Mouse (Mus musculus) bone marrow, adult 2 months (tissue): ENCODE measurements at regions not wholly inside any gene's neighbourhood (a gene's known extent, or its start where the extent isn't known, plus 50 kb on each side); places are given as distances from the start of the nearest gene placed in this dataset.

Source experiments
- H3K27ac ChIP-seq: fragments of 200-500 bp; 2 replicates; pipeline ENCODE4 v1.5.1; 2012; ENCODE audit warnings: low read depth, mild to moderate bottlenecking, control low read depth, inconsistent platforms, low read length; ENCODE audit not compliant: control insufficient read depth, poor library complexity, insufficient read depth
- H3K4me1 ChIP-seq: fragments of 200-500 bp; 2 replicates; pipeline ENCODE4 v1.6.1; 2011; ENCODE audit warnings: low read length; ENCODE audit not compliant: control insufficient read depth, insufficient read depth
- H3K4me3 ChIP-seq: fragments of 200-500 bp; replicated peaks from 2 replicates; pipeline ENCODE3; 2011; ENCODE audit warnings: mild to moderate bottlenecking, low read depth, low read length, control low read depth; ENCODE audit not compliant: control insufficient read depth
- CTCF ChIP-seq: fragments of 200-500 bp; IDR thresholded peaks from 2 replicates; pipeline ENCODE4 v1.5.1; 2011; ENCODE audit warnings: low read length, control low read depth; ENCODE audit not compliant: control insufficient read depth, insufficient read depth
- POLR2A ChIP-seq: fragments of 200-500 bp; IDR thresholded peaks from 2 replicates; pipeline ENCODE4 v1.6.1; 2011; ENCODE audit warnings: low read depth, mild to moderate bottlenecking, control low read depth, low read length, borderline replicate concordance; ENCODE audit not compliant: control insufficient read depth
- WGBS: fragments of 180-500 bp; shearing (Covaris S2); methylation state at CpG from one replicate; pipeline ENCODE4 v1.1.7; 2018; 5-methylcytosine and 5-hydroxymethylcytosine counted together

DNA sequence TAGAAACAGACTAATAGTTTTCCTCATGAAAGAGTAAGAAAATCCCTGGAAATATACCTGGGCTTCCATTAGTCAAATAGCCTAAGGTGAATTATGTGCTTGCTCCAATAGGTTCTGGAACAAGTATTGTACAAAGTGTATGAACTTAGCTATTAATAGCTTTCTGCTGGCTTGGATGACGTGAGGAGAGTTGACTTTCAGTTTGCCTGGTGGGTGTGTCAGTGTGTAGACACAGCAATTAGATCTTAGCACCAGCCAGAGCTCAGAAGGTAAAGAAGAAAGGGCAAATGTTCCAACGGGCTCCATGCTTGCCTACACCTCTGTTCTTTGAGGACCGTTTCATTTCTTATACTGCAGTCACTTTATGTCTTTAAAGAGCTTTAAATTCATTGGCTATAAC lies 654.8 kb upstream of the Mef2c start:
- Histone ChIP-seq H3K4me3 (no peak overlapping the region), H3K27ac (no peak overlapping the region), H3K4me1 (no peaks in the 10 kb centered on the region)
- no peak for TF ChIP-seq POLR2A
- no peak for TF ChIP-seq CTCF
- 46% methylated on average over 3 of the region's 3 CpGs for WGBS

DNA sequence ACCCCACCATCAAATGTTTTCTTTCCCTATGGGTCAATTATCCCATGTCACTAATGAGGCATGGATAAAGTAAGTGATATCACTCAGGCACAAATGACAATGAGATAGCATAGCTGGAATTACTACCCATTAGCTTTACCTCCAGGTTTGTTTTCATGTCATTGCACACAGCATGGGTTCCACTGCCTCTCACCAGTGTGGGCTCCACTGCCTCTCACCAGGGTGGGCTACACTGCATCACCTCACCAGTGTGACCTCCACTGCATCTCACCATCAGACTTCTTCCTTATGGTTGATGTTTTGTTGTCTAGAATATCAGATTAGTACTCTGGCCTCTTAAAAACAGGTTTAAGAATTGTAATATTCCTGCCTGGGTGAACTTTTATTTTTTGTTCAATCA lies 634.0 kb upstream of the Mef2c start:
- TF ChIP-seq POLR2A (no peak), CTCF (no peak)
- Histone ChIP-seq H3K27ac (no peak overlapping the region), H3K4me1 (no peaks in the 10 kb centered on the region), H3K4me3 (no peak overlapping the region)

DNA sequence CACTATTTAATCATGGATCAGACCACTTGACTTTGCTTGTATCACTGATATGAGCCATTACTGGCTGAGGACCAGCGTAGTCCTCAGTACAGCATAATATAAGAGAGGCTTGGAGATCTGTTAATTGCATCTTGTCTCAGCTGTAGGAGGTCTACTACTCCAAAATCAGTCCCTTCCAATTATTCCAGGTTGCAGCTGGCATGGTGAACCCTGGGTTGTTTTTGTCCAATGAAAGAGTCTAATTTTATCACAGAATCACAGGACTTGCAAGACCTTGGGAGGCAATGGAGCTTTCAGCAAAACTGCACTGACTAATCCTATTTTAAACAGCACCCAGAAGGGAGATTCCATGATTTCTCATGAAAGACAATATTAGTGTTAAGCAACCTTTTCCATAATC lies 629.7 kb upstream of the Mef2c start:
- H3K4me1 ChIP-seq = no peaks in the 10 kb centered on the region
- 86% methylated on average over 1 of the region's 1 CpGs for WGBS
- no peak overlapping the region for H3K4me3 ChIP-seq
- H3K27ac ChIP-seq = no peak overlapping the region
- no peak for TF ChIP-seq CTCF
- no peak for TF ChIP-seq POLR2A

DNA sequence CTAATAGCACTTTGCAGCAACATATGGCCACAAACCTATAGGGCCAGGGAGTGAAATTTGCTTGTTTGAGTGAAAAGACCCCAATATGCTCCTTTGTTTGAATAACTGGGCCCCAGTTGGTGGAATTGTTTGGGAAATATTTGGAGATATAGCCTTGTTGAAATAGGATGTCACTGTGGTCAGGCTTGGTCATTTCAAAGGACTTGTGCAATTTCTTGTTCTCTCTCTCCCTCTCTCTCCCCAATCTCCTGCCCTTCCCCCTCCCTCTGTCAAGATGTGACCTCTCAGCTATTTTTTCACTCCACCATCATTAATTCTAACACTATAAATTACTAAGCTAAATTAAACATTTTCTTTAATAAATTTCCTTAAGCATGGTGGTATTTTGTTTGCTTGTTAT lies 620.5 kb upstream of the Mef2c start:
- Histone ChIP-seq H3K4me3 (no peak overlapping the region), H3K4me1 (no peaks in the 10 kb centered on the region), H3K27ac (no peak overlapping the region)
- no peak for TF ChIP-seq CTCF
- TF ChIP-seq POLR2A = no peak

DNA sequence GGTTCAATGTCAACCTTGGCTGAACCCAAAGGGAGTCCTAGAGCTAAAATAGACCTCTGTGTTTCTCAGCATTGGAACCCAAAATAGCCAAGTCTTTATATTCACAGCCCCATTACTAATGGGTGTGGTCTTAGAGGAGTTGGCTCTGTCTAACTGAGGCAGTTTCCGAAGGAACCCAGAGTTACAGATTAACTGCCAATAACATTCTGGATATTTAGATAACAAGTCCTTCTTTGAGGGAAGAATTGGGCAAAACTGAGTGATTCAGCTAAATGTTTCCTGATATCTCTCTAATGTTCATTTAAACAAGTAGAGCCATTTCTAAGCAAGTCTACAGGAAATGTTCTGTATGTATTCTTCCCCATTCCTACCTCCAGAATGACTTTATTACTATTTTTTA lies 615.1 kb upstream of the Mef2c start:
- no peaks in the 10 kb centered on the region for H3K4me1 ChIP-seq
- H3K27ac ChIP-seq = no peak overlapping the region
- H3K4me3 ChIP-seq = no peak overlapping the region
- no peak for TF ChIP-seq CTCF
- TF ChIP-seq POLR2A = no peak
- 63% methylated on average over 1 of the region's 1 CpGs for WGBS

DNA sequence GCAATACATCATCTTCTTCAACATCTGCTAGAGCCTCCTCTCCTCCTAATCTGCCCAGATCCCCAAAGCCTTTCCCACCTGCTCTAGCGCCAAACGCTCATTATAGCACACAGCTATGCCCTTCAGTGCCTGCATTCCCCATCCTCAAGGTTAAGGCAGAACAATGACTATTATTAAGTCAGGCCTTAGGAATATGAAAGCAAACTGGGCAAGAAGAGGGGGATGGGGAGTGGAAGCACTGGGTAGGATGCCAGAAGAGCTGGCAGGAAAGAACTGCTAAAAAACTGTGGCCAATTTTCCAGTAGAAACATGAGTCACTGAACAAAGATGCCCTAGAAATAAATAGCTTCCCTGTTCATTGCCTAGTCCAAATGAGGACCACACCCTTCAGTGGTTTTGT lies 611.1 kb upstream of the Mef2c start:
- no peak for TF ChIP-seq CTCF
- no peak for TF ChIP-seq POLR2A

DNA sequence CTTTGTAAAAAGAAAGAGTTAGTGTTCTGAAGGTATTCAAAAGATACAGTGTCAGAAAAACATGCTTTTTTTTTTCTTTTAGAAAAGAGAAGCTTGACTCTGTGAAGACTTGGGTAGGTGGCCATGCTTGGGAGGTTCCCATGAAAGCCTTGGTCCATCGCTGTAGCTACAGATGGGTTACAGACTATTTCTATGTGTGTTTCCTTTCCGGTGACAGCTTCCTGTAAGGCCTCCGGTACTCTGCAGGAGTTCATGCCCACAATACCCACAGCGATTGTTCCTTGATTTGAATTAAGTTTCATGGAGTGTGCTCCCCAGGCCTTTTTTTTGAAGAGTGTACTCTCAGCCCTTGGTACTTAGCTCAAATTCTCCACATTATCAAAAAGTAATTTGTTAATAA lies 604.1 kb upstream of the Mef2c start:
- TF ChIP-seq POLR2A = no peak
- no peak for TF ChIP-seq CTCF
- WGBS = 6% methylated on average over 4 of the region's 4 CpGs
- Histone ChIP-seq H3K4me1 (no peaks in the 10 kb centered on the region), H3K27ac (no peak overlapping the region), H3K4me3 (no peak overlapping the region)

More for the DNA sequence above, 611.1 kb upstream of the Mef2c start:
- no peak overlapping the region for H3K4me3 ChIP-seq
- 86% methylated on average over 2 of the region's 2 CpGs for WGBS
- H3K4me1 ChIP-seq = no peaks in the 10 kb centered on the region
- no peak overlapping the region for H3K27ac ChIP-seq

DNA sequence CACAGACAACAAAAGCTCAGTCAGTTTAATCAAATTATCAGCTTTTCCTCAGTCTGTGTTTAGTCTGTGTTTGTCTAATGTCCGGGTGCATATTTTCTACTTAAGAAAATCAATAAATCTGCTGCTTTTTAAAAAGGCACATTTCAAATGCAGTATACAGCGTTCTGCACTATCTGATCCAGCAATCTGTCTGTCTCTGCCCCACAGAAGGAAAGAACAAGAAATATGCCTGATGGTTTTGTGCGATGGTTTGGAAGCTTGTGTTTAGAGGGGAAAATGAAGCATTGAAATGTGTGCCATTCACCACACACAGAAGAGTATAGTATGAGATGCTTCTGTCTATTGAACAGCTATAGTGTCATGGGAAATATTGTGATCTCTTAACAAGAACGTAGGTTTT lies 601.7 kb upstream of the Mef2c start:
- TF ChIP-seq POLR2A = no peak
- TF ChIP-seq CTCF = no peak
- no peak overlapping the region for H3K4me3 ChIP-seq
- no peaks in the 10 kb centered on the region for H3K4me1 ChIP-seq
- WGBS = 76% methylated on average over 4 of the region's 4 CpGs
- no peak overlapping the region for H3K27ac ChIP-seq

DNA sequence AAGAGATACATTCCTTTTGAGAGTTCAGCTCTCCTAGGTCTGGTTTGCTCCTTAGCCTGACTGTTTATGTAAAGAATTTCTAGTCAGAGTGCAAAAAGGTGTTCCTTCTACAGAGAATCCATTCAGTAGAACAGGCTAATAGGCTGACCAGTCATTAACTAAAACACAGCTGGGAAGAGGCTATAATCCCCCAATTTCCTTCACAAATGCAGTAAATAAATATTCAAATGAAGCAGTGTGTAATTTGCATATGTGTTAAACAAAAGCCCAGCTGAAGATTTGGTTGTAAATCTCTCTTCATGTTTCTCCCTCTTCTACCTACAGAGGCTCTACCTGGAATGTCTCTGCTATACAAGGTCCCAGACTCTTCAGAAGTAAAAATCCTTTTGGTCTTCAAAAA lies 600.2 kb upstream of the Mef2c start:
- TF ChIP-seq CTCF (no peak), POLR2A (no peak)
- Histone ChIP-seq H3K4me1 (no peaks in the 10 kb centered on the region), H3K27ac (no peak overlapping the region), H3K4me3 (no peak overlapping the region)
